Mouse (Mus musculus) kidney, embryonic 16.5 days (tissue): ENCODE results near the gene Unc5c. TPM values are rescaled to one million over a fixed set of nuclear protein-coding genes. Genes with fewer than 3 reads are reported as not detected.

Experiments
- ATAC-seq: fragments of 200-750 bp; cut with Nextera tagmentation; 2 replicates; pipeline ENCODE4 v1.8.0; 2017; ENCODE audit warnings: moderate TSS enrichment; ENCODE audit not compliant: low FRiP score, low TSS enrichment
- H3K27ac ChIP-seq: fragments of 300-500 bp; sonication (generic); 2 replicates; pipeline ENCODE4 v1.5.1; 2014; ENCODE audit warnings: low read length
- H3K27me3 ChIP-seq: fragments of 300-500 bp; sonication (generic); 2 replicates; pipeline ENCODE4 v1.6.1; 2014; ENCODE audit warnings: low read length, control low read depth, mixed read lengths; ENCODE audit not compliant: insufficient read depth
- H3K36me3 ChIP-seq: fragments of 300-500 bp; sonication (generic); 2 replicates; pipeline ENCODE4 v1.6.1; 2014; ENCODE audit warnings: low read length, control low read depth, mixed read lengths; ENCODE audit not compliant: insufficient read depth
- H3K4me1 ChIP-seq: fragments of 300-500 bp; sonication (generic); 2 replicates; pipeline ENCODE4 v1.6.1; 2014; ENCODE audit warnings: low read length, control low read depth, mixed read lengths; ENCODE audit not compliant: insufficient read depth
- H3K4me2 ChIP-seq: fragments of 300-500 bp; sonication (generic); replicated peaks from 2 replicates; pipeline ENCODE4 v1.6.1; 2014; ENCODE audit warnings: low read depth, low read length
- H3K4me3 ChIP-seq: fragments of 300-500 bp; sonication (generic); 2 replicates; pipeline ENCODE4 v1.5.1; 2014; ENCODE audit warnings: mild to moderate bottlenecking, low read length
- H3K9ac ChIP-seq: fragments of 300-500 bp; sonication (generic); replicated peaks from 2 replicates; pipeline ENCODE4 v1.6.1; 2014; ENCODE audit warnings: low read length
- H3K9me3 ChIP-seq: fragments of 300-500 bp; sonication (generic); 2 replicates; pipeline ENCODE4 v1.6.1; 2016; ENCODE audit warnings: low read length, control low read depth
- WGBS: fragments of 180-500 bp; shearing (Covaris S2); extraction: QIAGEN DNeasy Blood & Tissue Kit; methylation state at CpG from one replicate; pipeline ENCODE4 v1.1.7; 2014; 5-methylcytosine and 5-hydroxymethylcytosine counted together
- polyA plus RNA-seq: library from polyadenylated mRNA; unstranded; fragments of >200 nt; fragmentation: Nextera tagmentation; extraction: Ambion mirVana; gene quantifications from 2 replicates; pipeline ENCODE4 v1.2.1, GENCODE M21; 2015

Unc5c gene
- polyA plus RNA-seq, 1 experiment from 2014 or later, result 20.8 TPM

DNA sequence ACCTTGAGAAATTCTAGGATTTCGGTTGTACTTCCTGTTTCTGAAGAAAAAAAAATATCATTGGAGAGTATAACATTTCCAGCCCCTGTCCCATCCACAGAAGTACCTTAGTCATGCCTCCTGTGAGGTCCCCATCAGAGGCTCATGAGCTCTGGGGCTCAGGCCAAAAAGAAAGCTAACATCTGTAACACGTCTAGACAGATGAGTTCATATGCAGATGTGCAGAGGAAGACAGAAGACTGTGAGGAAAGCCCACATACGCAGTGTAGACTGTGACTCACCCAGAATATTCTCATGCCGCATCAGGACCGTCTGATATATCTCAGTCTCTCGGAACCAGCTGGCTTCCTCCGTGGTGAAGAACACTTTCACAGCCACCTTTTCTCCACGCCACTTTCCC, 392.1 kb downstream of the Unc5c start:
- 86% methylated on average over 8 of the region's 8 CpGs for WGBS
- Histone ChIP-seq H3K27ac (no peak overlapping the region), H3K27me3 (no peaks in the 10 kb centered on the region), H3K4me1 (no peaks in the 10 kb centered on the region), H3K36me3 (no peaks in the 10 kb centered on the region), H3K4me2 (no peak overlapping the region), H3K9ac (no peak overlapping the region), H3K9me3 (no peaks in the 10 kb centered on the region), H3K4me3 (no peak overlapping the region)
- ATAC-seq, result no peak

GRCm38 (mm10) chr3:141862816-141863461, 397.9 kb downstream of the Unc5c start:
- WGBS, result 19% methylated on average over 13 of the region's 13 CpGs
- Histone ChIP-seq H3K27ac (no peak overlapping the region), H3K4me2 (no peak overlapping the region), H3K4me1 (no peaks in the 10 kb centered on the region), H3K36me3 (no peaks in the 10 kb centered on the region), H3K9ac (no peak overlapping the region), H3K27me3 (no peaks in the 10 kb centered on the region), H3K9me3 (no peaks in the 10 kb centered on the region), H3K4me3 (no peak overlapping the region)
- peak; percentile 95 for ATAC-seq

- no peak overlapping the region for H3K4me2 ChIP-seq
- H3K4me3 ChIP-seq, result no peak overlapping the region
- H3K27me3 ChIP-seq, result no peaks in the 10 kb centered on the region
- H3K4me1 ChIP-seq, result no peaks in the 10 kb centered on the region
- peaks cover 4% of the 10 kb centered on the region; the same call in 1 of the 2 replicates for H3K9me3 ChIP-seq
- no peak overlapping the region for H3K9ac ChIP-seq
- H3K36me3 ChIP-seq, result peaks cover 5% of the 10 kb centered on the region; the same call in 1 of the 2 replicates
- no peak for ATAC-seq
- no peak overlapping the region for H3K27ac ChIP-seq
- WGBS, result 72% methylated on average over 3 of the region's 3 CpGs
Observed at GRCm38 (mm10) chr3:141871805-141872204, 406.8 kb downstream of the Unc5c start.

- H3K4me2 ChIP-seq, result no peak overlapping the region
- H3K4me3 ChIP-seq, result no peak overlapping the region
- H3K4me1 ChIP-seq, result no peaks in the 10 kb centered on the region
- H3K9ac ChIP-seq, result no peak overlapping the region
- H3K27me3 ChIP-seq, result no peaks in the 10 kb centered on the region
- no peak overlapping the region for H3K27ac ChIP-seq
- peaks cover 5% of the 10 kb centered on the region; the same call in 1 of the 2 replicates for H3K36me3 ChIP-seq
- H3K9me3 ChIP-seq, result peaks cover 4% of the 10 kb centered on the region; the same call in 1 of the 2 replicates
- ATAC-seq, result no peak
- 77% methylated on average over 10 of the region's 10 CpGs for WGBS
Observed at GRCm38 (mm10) chr3:141872337-141873042, 407.5 kb downstream of the Unc5c start.

DNA sequence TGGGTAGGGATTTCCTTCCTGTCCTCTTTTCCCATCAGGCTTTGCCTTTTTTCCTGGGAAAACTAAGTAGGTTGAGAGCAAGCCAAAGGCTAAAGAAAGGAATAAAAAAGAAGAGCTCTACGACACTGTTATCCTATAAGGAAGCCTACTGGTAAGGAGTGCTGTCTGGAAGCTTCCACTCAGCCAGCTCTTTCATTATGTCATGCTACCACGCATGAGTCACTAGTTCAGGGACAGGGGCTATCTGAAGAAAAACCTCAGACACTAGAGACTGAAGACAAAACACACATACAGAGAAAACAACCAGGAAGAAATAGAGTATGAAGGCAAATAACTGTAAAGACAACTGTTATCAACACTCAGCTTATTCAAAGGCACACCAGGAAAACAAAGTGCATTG, 417.5 kb downstream of the Unc5c start:
- no peak overlapping the region for H3K4me3 ChIP-seq
- ATAC-seq, result no peak
- no peak overlapping the region for H3K27ac ChIP-seq
- no peak overlapping the region for H3K9ac ChIP-seq
- WGBS, result 83% methylated on average over 2 of the region's 2 CpGs
- no peak overlapping the region for H3K4me2 ChIP-seq
- no peaks in the 10 kb centered on the region for H3K36me3 ChIP-seq
- no peaks in the 10 kb centered on the region for H3K9me3 ChIP-seq
- H3K27me3 ChIP-seq, result no peaks in the 10 kb centered on the region
- no peaks in the 10 kb centered on the region for H3K4me1 ChIP-seq

GRCm38 (mm10) chr3:141884190-141884589, 419.2 kb downstream of the Unc5c start:
- no peaks in the 10 kb centered on the region for H3K36me3 ChIP-seq
- H3K4me2 ChIP-seq, result no peak overlapping the region
- H3K9ac ChIP-seq, result no peak overlapping the region
- H3K27me3 ChIP-seq, result no peaks in the 10 kb centered on the region
- no peak overlapping the region for H3K27ac ChIP-seq
- no peak overlapping the region for H3K4me3 ChIP-seq
- no peaks in the 10 kb centered on the region for H3K9me3 ChIP-seq
- peaks cover 6% of the 10 kb centered on the region; the same call in 1 of the 2 replicates for H3K4me1 ChIP-seq
- ATAC-seq, result no peak
- 97% methylated on average over 5 of the region's 5 CpGs for WGBS
